Mouse (Mus musculus) liver, embryonic 15.5 days (tissue): ENCODE results near the gene Selenow. TPM values are rescaled to one million over a fixed set of nuclear protein-coding genes. Genes with fewer than 3 reads are reported as not detected.
A peak's percentile ranks its signal among the peaks of the same experiment; 100 is the strongest.
"Not testable (repeated sequence)": the region's sequence is repeated elsewhere in the genome, so short reads cannot be mapped to it uniquely, and the experiment has no call there.

Experiments
- ATAC-seq: fragments of 200-750 bp; cut with Nextera tagmentation; 2 replicates; pipeline ENCODE4 v1.8.0; 2017; ENCODE audit warnings: moderate number of reproducible peaks, mild to moderate bottlenecking, moderate library complexity; ENCODE audit not compliant: insufficient read depth
- H3K27ac ChIP-seq: fragments of 300-500 bp; sonication (generic); replicated peaks from 2 replicates; pipeline ENCODE4 v1.5.1; 2015; ENCODE audit warnings: mild to moderate bottlenecking, inconsistent platforms
- H3K27me3 ChIP-seq: fragments of 300-500 bp; sonication (generic); 2 replicates; pipeline ENCODE4 v1.6.1; 2015; ENCODE audit warnings: mild to moderate bottlenecking, inconsistent platforms
- H3K36me3 ChIP-seq: fragments of 300-500 bp; sonication (generic); replicated peaks from 2 replicates; pipeline ENCODE4 v1.6.1; 2015; ENCODE audit warnings: moderate library complexity, mild to moderate bottlenecking, inconsistent platforms
- H3K4me1 ChIP-seq: fragments of 300-500 bp; sonication (generic); replicated peaks from 2 replicates; pipeline ENCODE4 v1.6.1; 2015; ENCODE audit warnings: inconsistent platforms
- H3K4me2 ChIP-seq: fragments of 300-500 bp; sonication (generic); 2 replicates; pipeline ENCODE4 v1.6.1; 2015; ENCODE audit warnings: moderate library complexity, mild to moderate bottlenecking, inconsistent platforms
- H3K4me3 ChIP-seq: fragments of 300-500 bp; sonication (generic); replicated peaks from 2 replicates; pipeline ENCODE4 v1.5.1; 2015; ENCODE audit warnings: mild to moderate bottlenecking, inconsistent platforms
- H3K9ac ChIP-seq: fragments of 300-500 bp; sonication (generic); 2 replicates; pipeline ENCODE4 v1.6.1; 2015; ENCODE audit warnings: moderate library complexity, mild to moderate bottlenecking, inconsistent platforms
- H3K9me3 ChIP-seq: fragments of 300-500 bp; sonication (generic); replicated peaks from 2 replicates; pipeline ENCODE4 v1.6.1; 2016; ENCODE audit warnings: inconsistent platforms
- whole genome bisulfite sequencing: fragments of 180-500 bp; shearing (Covaris S2); methylation state at CpG from one replicate; pipeline ENCODE4 v1.1.7; 2015; ENCODE audit warnings: mixed read lengths; ENCODE audit not compliant: insufficient replicate concordance; 5-methylcytosine and 5-hydroxymethylcytosine counted together
- polyA plus RNA-seq: library from polyadenylated mRNA; unstranded; fragments of >200 nt; fragmentation: Nextera tagmentation; extraction: Ambion mirVana; gene quantifications from 2 replicates; pipeline ENCODE4 v1.2.1, GENCODE M21; 2015

The Selenow gene
- polyA plus RNA-seq, 1 experiment from 2014 or later: 279 TPM

- H3K27me3 ChIP-seq: no peaks in the 10 kb centered on the region
- H3K36me3 ChIP-seq: peaks cover 31% of the 10 kb centered on the region
- H3K4me2 ChIP-seq: peak overlapping the region; percentile 89
- H3K9me3 ChIP-seq: no peaks in the 10 kb centered on the region
- peak overlapping the region; percentile 81; the same call in 1 of the 2 replicates for H3K9ac ChIP-seq
- H3K27ac ChIP-seq: no peak overlapping the region
- H3K4me3 ChIP-seq: peak overlapping the region; percentile 82
- 64% methylated on average over 6 of the region's 6 CpGs for WGBS
- H3K4me1 ChIP-seq: peaks cover 47% of the 10 kb centered on the region
- no peak for ATAC-seq
These were observed 1.5 kb downstream of the Selenow start for GRCm38 (mm10) chr7:15920645-15921190.

GRCm38 (mm10) chr7:15919947-15920346 lies 2.3 kb downstream of the Selenow start:
- H3K4me2 ChIP-seq: peak overlapping the region; percentile 89
- H3K27me3 ChIP-seq: no peaks in the 10 kb centered on the region
- ATAC-seq: no peak
- no peak overlapping the region for H3K9ac ChIP-seq
- peak overlapping the region; percentile 10; the same call in 1 of the 2 replicates for H3K4me3 ChIP-seq
- H3K9me3 ChIP-seq: no peaks in the 10 kb centered on the region
- 87% methylated on average over 9 of the region's 9 CpGs for WGBS
- H3K27ac ChIP-seq: no peak overlapping the region
- peaks cover 31% of the 10 kb centered on the region for H3K36me3 ChIP-seq
- H3K4me1 ChIP-seq: peaks cover 47% of the 10 kb centered on the region

- H3K4me2 ChIP-seq: no peak overlapping the region
These were observed 3.8 kb downstream of the Selenow start for GRCm38 (mm10) chr7:15918371-15918770.

GRCm38 (mm10) chr7:15916996-15917395 lies 5.2 kb downstream of the Selenow start:
- peaks cover 31% of the 10 kb centered on the region for H3K36me3 ChIP-seq
- ATAC-seq: no peak

More at GRCm38 (mm10) chr7:15918371-15918770, 3.8 kb downstream of the Selenow start:
- Histone ChIP-seq H3K27ac (no peak overlapping the region), H3K9me3 (no peaks in the 10 kb centered on the region), H3K36me3 (peaks cover 31% of the 10 kb centered on the region), H3K9ac (no peak overlapping the region), H3K4me1 (peaks cover 46% of the 10 kb centered on the region), H3K27me3 (no peaks in the 10 kb centered on the region), H3K4me3 (no peak overlapping the region)
- no peak for ATAC-seq

GRCm38 (mm10) chr7:15916134-15916723 lies 6.0 kb downstream of the Selenow start:
- Histone ChIP-seq H3K27ac (no peak overlapping the region), H3K27me3 (no peaks in the 10 kb centered on the region), H3K36me3 (peaks cover 31% of the 10 kb centered on the region), H3K9me3 (no peaks in the 10 kb centered on the region), H3K4me2 (no peak overlapping the region), H3K4me3 (no peak overlapping the region), H3K4me1 (peaks cover 26% of the 10 kb centered on the region), H3K9ac (no peak overlapping the region)
- no peak for ATAC-seq
- 66% methylated on average over 3 of the region's 3 CpGs for WGBS

More at GRCm38 (mm10) chr7:15916996-15917395, 5.2 kb downstream of the Selenow start:
- Histone ChIP-seq H3K4me3 (no peak overlapping the region), H3K27me3 (no peaks in the 10 kb centered on the region), H3K4me1 (peaks cover 34% of the 10 kb centered on the region), H3K9ac (no peak overlapping the region), H3K9me3 (no peaks in the 10 kb centered on the region), H3K27ac (no peak overlapping the region), H3K4me2 (no peak overlapping the region)
- 59% methylated on average over 4 of the region's 4 CpGs for WGBS

- H3K4me2 ChIP-seq, H3K27me3 ChIP-seq, H3K9ac ChIP-seq, ATAC-seq, H3K27ac ChIP-seq, H3K4me3 ChIP-seq, H3K9me3 ChIP-seq: not testable (repeated sequence)
- Histone ChIP-seq H3K4me1 (peaks cover 21% of the 10 kb centered on the region), H3K36me3 (peaks cover 31% of the 10 kb centered on the region)
- WGBS: 66% methylated on average over 4 of the region's 4 CpGs
These were observed 6.5 kb downstream of the Selenow start for GRCm38 (mm10) chr7:15915695-15916094.

- no peaks in the 10 kb centered on the region for H3K27me3 ChIP-seq
- no peaks in the 10 kb centered on the region for H3K9me3 ChIP-seq
- H3K9ac ChIP-seq: no peak overlapping the region
- H3K27ac ChIP-seq: no peak overlapping the region
- no peak overlapping the region for H3K4me3 ChIP-seq
- peaks cover 11% of the 10 kb centered on the region for H3K4me1 ChIP-seq
- no peak overlapping the region for H3K4me2 ChIP-seq
- H3K36me3 ChIP-seq: peaks cover 25% of the 10 kb centered on the region
- ATAC-seq: no peak
- 67% methylated on average over 2 of the region's 2 CpGs for WGBS
These were observed 7.5 kb downstream of the Selenow start for GRCm38 (mm10) chr7:15914751-15915150.

- WGBS: 30% methylated on average over 2 of the region's 2 CpGs
These were observed 8.0 kb downstream of the Selenow start for GRCm38 (mm10) chr7:15914252-15914651.

GRCm38 (mm10) chr7:15912183-15912582 lies 10.0 kb downstream of the Selenow start:
- no peaks in the 10 kb centered on the region for H3K9me3 ChIP-seq
- ATAC-seq: no peak
- H3K36me3 ChIP-seq: peaks cover 4% of the 10 kb centered on the region; the same call in 1 of the 2 replicates
- H3K4me3 ChIP-seq: no peak overlapping the region
- no peak overlapping the region for H3K27ac ChIP-seq
- H3K4me2 ChIP-seq: no peak overlapping the region
- no peaks in the 10 kb centered on the region for H3K27me3 ChIP-seq
- no peaks in the 10 kb centered on the region for H3K4me1 ChIP-seq
- no peak overlapping the region for H3K9ac ChIP-seq
- WGBS: 0% methylated on average over 4 of the region's 4 CpGs

More at GRCm38 (mm10) chr7:15914252-15914651, 8.0 kb downstream of the Selenow start:
- H3K4me2 ChIP-seq: no peak overlapping the region
- H3K9ac ChIP-seq: no peak overlapping the region
- no peak overlapping the region for H3K4me3 ChIP-seq
- H3K4me1 ChIP-seq: peaks cover 6% of the 10 kb centered on the region
- H3K27me3 ChIP-seq: no peaks in the 10 kb centered on the region
- H3K36me3 ChIP-seq: peaks cover 20% of the 10 kb centered on the region
- no peaks in the 10 kb centered on the region for H3K9me3 ChIP-seq
- ATAC-seq: no peak
- H3K27ac ChIP-seq: no peak overlapping the region

- no peak for ATAC-seq
- H3K27ac ChIP-seq: no peak overlapping the region
- no peak overlapping the region for H3K4me2 ChIP-seq
- H3K27me3 ChIP-seq: no peaks in the 10 kb centered on the region
- WGBS: 58% methylated on average over 5 of the region's 5 CpGs
- H3K4me3 ChIP-seq: no peak overlapping the region
- H3K9me3 ChIP-seq: no peaks in the 10 kb centered on the region
- H3K4me1 ChIP-seq: no peaks in the 10 kb centered on the region
- no peak overlapping the region for H3K9ac ChIP-seq
- no peaks in the 10 kb centered on the region for H3K36me3 ChIP-seq
These were observed 11.7 kb downstream of the Selenow start for GRCm38 (mm10) chr7:15910521-15910920.

GRCm38 (mm10) chr7:15907971-15908590 lies 14.1 kb downstream of the Selenow start:
- Histone ChIP-seq H3K27ac (no peak overlapping the region), H3K9ac (no peak overlapping the region), H3K4me3 (no peak overlapping the region), H3K4me2 (no peak overlapping the region), H3K4me1 (no peaks in the 10 kb centered on the region), H3K36me3 (no peaks in the 10 kb centered on the region), H3K9me3 (no peaks in the 10 kb centered on the region), H3K27me3 (no peaks in the 10 kb centered on the region)
- no peak for ATAC-seq
- 60% methylated on average over 8 of the region's 8 CpGs for WGBS
